Mouse (Mus musculus): ENCODE measurements around the gene Vmn2r45.
"Not testable (repeated sequence)": the region's sequence is repeated elsewhere in the genome, so short reads cannot be mapped to it uniquely, and the experiment has no call there.

Vmn2r45 gene

GRCm38 (mm10) chr7:8488975-8489374 is at the start of gene Vmn2r45:
Gene Vmn2r45, minus strand, starts transcription at chr7:8489075.
- not testable (repeated sequence) for ATAC-seq (ENCODE audit: insufficient number of reproducible peaks, low FRiP score, low TSS enrichment)

All from cerebellum, adult (tissue).